Mouse (Mus musculus) spleen, adult 12 weeks (tissue): ENCODE results near the gene Birc7.

Source experiments
- DNase-seq: peaks from one replicate; pipeline ENCODE4 v3.0.0; 2022; ENCODE audit warnings: low spot score

The Birc7 gene

DNA sequence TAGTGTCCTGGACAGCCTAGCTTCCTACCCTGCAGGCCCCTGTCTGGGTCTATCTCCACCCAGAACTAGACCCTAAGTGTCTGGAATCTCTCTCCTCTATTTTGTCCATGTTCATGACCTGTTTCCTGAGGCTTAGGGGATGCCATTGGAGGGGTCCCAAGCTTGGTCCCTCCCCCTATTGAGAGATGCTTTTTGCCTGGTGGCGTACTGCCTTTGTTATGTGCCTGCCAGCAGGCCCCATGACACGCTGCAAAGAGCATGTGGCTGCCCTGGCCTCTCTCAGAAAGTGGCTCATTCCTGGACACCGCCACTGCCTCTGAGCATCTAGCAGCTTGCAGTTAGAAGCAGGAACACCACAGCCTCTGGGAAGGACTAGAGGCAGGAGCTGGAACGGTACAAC lies at the start of gene Birc7:
Gene Birc7, plus strand, starts transcription at position 301 of the 400 bp plus-strand sequence.
- no peak for DNase-seq

DNA sequence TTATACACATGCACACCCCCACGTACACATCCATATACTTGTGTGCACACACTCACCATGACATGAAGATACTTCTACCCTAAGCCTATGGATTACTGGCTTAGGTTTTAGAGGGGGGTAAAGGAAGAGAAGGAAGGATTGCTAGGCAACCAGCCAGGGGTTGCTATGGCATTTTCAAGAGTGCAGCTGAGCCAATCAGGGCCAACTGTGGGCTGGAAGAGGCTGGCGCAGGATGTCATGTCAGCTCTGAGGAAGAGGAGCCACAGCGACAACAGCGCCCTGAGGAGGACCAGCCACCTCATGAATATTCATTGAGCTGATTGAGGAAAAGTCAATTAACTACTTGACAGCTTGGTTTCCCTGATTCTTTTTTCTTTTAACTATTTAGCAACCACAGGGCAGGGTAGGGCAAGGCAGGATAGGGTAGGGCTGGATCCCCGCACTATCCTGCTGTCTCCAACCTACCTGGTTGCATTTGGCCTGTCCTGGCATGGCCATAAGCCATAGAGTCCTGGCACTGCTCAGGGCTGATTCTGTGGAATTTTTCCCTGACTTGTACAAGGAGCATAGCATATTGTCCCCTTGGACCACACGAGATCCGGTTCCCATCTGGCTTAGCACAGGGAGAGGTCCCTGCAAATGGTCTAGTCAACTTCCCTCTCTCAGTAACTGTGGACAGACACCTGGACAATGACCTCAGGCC lies 49.3 kb upstream of the Birc7 start:
- no peak for DNase-seq

DNA sequence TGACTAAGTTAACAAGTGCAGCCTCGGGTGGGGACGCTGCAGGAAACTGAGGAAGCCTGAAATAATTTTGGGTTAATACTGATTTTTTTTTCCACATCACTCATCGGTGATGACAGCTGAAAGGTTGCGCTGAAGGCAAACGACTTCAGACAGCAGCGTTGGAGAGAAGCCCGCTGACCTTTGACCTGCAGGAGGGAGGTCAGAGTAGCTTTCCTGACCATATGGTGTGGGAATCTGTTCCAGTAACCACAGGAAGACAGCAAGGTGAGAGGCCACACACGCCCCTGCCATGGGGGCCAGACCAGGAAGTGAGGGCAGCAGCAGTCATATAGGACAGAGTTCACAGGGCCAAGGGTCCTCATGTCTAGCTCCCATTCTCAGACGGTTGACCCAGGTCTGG lies 47.5 kb upstream of the Birc7 start:
- no peak for DNase-seq

DNA sequence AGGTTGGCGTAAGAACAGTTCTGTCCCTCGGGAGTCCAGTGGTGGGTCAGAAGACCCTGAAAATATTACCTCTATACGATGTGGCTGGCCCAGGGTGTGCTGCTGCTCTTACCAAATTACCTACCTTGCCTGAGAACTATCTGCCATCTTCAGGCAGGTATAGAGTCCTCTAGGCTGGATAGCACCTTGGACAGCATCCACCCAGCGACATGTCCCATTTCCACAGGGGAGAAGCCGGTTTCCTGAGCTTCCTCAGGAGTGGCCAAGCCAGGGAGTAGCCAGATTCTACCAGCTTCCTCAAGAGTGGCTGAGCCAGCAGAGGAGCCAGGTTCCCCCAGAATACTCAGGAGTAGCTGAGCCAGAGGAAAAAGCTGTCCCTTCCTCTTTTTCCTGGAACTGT lies 43.6 kb upstream of the Birc7 start:
- DNase-seq: no peak

DNA sequence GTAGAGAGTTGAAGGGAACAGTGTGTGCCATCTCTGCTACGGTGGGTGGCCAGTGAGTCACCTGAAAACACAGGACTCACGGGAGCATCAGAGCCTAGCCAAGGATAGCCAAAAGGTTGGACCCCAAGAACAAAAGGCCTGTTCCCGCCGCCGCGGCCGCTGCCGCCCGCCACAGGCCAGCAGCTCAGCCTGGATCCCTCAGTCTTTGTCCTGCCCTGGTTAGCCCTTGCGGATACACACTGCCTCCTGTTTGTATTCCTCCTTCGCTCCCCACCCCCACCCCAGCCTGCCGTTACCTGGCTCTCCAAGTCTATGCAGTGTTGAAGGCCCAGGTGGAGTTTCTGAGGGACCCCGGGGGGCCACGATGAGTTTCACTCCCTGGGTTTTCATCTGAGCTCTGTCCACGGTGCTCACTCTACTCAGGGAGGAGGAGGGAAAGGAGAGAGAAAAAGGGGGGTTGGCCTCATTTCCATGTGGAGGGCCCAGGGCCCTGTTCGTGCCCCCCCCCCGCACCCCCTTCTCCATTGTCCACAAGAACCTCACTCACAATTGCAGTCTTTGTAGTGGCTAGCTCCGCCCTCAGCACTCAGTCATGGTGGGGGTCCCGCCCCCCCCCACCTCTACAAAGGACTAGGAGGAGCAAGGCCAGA lies 39.4 kb upstream of the Birc7 start:
- DNase-seq: no peak

DNA sequence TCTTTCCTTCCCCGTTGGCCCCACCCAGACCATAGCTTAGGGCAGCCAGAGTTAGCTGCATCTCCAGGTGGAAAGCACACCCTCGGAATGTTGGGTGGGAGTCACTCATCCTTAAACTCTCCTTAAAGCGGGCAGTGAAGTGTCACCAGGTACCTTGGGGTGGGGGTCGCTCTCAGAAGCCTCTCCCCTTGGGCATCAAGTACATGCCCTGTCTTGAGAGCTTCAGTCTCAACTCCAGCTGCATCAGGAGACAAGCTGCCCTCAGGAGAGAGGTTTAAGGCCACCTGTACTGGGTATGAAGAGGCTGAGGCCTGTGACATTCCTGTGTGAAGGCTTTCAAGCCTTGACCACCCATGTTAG lies 38.9 kb upstream of the Birc7 start:
- DNase-seq: no peak

DNA sequence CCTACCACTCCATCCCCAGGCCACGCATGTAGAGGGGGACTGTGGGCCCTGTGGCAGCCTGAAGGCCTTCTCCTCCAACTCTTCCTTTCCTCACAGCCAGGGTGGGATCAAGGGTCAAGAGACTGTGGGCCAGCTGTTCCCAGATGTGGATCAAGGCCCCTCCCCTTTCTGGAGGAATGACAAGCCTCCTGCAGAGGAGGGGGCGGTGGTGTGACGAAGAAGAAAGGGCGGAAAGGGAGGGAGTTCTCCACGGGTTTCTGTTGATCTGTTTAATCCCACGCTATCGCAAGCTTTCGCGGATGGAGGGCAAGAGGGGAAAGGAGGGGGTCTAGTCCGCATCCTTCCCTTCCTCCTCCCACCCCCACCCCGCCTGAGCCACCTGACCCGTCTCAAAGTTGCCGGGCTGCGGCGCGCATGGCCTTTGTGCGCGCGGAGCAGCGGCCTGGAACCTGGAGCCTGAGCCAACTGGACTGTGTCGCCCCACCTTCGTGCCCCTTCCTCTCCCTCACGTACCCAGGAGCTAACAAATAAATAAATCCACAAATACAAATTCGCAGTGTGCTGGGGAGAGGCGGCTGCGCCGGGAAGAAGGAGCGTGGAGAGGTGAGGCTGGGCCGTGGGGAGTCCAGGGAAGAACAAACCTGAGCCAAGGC lies 38.3 kb upstream of the Birc7 start:
- DNase-seq: no peak

DNA sequence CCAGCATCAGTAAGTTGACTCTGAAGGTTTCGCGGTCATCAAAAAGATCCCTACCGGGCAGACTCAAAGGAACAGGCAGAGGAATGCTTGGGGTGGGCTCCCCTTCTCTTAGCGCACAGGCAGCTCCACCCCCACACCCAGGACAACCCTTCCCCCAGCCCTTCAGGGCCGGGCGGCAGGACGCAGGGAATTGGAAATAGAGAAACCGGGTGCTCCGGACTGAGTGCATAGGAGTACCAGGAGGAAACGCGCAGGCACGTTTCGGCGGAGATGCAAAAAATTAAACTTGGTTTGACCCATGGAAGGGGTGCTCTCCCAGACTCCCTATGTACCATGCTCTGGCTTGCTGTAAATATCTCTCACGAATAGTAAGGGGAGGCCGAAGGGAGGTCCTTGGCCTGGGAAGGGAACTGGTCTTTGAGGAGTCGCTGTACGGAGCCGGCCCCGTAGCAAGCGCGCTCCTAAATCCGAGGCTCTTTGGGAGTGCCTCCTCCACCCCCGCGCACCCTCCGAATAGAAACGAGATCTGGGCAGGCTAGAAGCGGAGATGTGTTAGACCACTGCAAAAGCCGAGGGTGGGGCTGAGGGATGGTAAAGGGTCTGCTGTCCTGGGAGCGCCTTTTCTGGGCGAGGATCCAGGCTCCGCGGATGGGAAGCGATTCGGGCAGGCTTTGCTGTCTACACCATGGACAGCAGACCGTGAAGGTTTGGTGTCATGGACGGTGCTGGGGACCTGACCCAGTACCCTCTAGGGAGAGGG lies 37.6 kb upstream of the Birc7 start:
- DNase-seq: no peak

DNA sequence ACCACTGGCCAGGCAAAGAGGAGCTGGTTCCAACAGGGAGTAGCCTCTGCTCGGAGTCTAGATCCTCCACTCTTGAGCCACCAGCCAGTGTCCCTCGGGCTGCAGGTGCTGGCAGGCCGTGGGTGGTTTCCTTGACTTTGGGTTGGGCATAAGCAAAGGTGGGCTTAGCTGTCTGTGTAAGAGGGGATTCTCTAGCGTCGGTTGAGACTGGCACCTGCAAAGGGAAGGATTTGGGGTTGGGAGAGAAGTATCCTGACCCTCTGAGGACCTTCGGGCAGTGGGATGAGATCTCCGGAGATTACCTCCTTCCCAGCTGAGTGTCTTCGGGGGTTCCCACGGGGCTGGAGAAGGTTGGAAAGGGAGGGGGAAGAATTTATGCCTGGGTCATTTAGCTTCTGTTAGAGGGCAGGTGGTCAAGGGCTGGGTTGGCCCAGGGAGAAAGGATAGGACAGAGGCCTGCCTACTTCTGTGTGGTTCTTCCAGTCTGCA lies 36.9 kb upstream of the Birc7 start:
- DNase-seq: no peak

DNA sequence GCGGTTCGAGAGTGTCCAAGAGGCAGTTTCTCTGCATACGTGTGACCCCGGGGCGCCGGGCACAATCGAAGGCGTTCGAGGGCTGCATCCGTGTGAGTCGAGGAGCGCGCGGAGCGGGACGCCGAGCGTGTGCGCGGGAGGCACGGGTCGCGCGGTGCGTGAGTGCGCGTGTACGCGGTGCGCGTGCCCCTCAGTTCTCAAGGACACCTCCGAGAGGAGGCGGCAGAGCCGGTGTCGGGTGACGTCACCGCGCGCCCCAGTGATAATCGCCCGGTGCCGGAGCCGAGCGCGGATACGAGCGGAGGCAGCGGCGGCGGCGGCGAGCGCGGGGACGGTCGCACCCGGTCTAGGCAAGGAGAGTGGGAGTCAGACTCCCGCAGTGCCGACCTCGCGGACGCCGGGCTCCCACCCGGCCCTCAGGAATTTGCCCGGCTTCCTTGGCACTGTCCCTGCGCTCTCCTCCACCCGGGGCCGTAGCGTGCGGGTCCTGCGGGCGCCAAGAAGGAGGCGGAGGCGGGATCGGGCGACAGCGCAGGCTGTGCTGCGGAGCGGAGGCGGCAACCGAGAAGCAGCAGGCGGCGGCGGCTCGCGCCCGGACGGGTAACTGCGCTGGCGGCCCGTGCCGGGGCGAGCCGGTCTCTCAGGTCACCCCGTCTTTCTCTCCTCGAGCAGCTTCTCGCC lies 35.8 kb upstream of the Birc7 start:
- no peak for DNase-seq

DNA sequence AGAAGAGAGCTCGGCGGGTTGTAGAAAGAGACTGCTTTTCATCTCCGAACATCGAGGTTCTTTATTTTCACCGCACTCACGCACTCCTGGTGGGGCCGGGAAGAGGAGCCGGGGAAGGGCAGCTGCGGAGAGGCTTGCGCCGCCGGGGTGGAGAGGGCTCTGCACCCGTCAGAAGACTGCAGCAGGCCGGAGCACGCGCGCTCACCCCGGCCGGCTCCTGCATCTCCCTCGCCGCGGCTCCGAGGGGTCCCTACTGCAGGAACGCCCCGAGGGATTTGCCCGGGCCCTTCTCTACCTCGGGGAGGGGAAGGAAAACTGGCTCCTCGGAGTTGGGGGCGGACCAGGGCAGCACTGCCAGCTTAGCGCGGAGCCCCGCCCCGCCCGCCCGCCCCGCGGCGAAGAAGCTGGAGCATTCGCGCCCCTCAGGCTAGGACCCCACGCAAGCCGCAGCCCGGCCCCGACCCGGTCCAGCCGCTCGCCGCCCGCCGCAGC lies 35.2 kb upstream of the Birc7 start:
- no peak for DNase-seq

DNA sequence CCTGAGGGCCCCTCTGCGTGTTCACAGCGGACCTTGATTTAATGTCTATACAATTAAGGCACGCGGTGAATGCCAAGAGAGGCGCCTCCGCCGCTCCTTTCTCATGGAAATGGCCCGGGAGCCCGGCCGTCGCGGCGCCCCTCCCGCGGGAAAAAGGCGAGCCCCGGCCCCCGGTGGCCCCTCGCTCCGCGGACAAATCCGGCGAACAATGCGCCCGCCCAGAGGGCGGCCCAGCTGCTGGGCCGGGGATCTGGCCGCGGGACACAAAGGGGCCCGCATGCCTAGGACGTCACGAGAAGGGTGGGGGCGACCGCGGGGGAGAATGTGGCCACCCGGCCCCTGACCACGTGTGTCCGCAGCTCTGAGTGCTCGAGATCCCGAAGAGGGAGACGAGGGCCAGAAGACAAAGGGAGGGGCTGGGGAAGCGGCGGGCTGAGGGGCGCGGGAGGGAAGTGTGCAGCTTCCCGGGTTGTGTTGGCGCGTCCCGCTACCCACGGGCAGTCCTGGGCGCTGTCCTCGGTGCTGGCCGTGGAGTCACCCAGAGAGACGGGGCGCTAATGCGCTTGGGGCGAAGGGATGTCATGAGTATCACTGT lies 34.7 kb upstream of the Birc7 start:
- DNase-seq: no peak

DNA sequence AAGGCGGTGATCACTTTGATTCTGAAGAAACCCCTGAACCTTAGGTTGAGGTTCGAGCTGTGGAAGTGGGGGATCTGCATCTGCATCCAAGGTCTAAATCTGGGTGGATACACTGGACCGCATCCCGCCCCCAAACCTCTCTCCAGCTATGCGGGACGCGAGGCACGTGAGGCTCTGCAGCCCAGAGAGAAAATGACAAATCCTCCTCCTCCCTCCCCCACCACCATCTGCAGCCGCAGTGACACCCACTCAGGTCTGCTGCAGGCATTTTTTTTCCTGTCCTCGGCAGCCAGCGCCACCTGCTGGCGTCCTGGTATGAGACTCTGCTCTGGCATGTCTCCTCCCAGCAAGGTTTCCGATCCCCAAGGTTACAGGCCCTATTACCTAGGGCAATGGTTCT lies 34.1 kb upstream of the Birc7 start:
- DNase-seq: peak; percentile 18

DNA sequence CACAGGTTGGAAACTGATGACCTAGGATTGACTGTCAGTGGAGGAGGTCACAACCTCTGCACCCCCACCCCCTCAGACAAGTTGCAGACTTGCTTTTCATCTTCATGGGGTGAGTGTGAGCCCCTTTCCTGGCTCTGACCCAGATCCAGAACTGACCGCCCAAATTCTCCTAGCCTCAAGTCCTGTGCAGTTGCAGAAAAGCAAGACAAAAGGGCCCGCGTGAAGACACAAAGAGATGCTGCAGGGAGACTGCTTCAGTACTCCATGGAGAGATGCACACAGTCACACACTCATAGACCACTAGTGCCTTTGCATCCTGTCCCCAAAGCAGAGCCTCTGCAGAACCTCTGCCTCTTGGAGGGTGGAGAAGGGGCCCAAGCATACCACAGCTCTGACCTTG lies 33.5 kb upstream of the Birc7 start:
- DNase-seq: no peak

DNA sequence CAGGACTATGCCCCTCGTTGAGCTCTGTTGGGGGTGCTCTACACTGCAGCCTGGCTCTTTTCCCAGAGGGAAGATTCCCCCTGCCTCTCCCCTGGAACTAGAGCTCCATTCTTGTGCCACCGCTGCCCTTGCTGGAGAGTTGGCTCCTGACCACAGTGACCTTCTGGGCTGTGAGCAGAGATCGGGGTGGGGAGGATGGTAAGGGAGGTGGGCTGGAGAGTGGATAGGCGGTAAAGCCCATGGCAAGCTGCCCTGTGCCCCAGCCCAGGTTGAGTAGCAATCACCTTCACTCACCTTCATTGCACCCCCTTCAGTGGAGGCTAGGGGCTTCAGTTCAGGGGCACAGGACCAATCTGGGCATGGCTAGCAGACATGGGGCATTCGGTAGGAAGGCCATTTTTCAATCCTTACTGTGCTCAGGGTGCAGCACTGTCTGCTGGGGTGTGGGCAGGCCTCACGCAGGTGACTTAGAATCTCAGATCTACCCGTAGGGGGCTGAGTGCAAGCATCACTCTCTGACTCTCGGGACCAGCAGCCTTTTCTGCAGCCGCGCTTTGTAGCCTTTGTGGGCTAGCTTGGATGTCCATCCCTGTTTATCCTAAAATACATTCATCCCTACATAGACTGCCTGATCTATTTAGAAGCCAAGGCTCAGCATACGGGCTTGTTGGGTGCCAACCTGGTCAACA lies 32.8 kb upstream of the Birc7 start:
- no peak for DNase-seq

DNA sequence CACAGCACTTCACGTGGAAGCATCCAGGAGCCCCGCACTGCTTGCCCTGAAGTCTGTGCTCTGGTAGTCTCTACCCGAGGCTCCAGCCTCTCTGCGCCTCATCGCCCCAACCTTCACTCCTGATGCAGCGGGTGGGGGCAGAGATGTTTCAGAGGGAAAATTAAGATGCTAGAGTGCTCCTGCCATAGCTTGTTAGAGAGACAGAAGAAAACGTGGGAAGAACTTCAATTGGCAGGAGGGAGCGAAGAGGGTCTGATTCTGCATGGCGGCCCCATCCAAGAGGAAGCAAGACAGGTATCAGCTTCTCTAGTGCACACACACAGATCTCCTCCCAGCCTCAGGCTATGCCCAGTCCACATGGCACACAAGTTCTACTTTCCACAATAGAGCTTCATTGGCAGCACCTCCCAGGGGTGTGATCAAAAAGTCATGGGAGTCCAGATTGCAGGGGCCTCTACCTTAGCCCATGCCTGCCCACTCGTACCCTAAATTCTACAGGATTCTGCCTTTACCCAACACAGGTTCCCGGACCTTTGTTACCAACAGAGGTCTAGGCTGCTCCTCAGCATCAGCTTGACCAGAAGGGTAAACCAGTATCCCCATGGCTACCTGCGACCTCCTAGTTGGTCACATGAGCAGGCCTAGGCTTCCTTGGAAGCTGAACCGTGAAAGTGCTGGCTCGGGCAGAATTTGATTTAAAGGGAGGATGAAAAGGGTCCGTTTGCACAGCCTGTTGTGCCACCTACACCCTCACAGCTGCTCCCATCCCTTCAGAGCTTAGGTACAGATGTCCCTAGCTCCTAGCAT lies 31.8 kb upstream of the Birc7 start:
- DNase-seq: no peak

DNA sequence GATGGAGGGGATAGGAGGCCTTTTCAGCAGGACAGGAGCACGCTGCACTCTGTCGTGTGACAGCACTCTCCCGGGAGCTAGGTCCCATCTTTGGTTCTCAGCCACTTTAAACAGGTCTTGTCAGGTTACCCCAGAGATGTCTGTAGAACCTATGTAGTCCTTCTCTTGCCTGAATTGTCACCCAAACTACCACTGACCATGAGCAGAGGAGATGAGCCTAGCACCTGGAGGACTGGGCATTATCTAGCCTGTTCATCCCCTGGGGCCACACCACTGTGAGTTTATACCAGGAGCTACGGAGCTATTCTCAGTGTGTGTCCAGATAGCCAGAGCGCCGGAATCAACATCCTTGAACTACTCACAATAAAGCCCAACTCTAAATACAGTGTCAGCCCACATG lies 31.0 kb upstream of the Birc7 start:
- DNase-seq: no peak

DNA sequence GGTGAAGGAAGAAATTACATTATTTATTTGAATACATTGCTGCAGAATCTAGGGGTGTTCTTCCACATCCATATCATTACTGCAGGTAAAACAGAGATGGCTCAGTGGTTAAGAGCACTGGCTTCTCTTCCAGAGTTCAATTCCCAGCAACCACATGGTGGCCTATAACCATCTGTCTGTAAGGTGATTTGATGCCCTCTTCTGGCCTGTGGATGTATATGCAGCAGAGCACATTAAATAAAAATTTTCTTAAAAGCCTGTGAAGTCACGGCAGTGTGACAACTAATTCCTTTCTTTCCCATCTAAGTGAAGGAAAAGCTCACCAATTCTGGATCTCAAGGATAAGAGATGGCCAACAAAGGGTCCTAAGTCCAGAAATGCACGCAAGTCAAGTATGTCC lies 26.7 kb upstream of the Birc7 start:
- no peak for DNase-seq

DNA sequence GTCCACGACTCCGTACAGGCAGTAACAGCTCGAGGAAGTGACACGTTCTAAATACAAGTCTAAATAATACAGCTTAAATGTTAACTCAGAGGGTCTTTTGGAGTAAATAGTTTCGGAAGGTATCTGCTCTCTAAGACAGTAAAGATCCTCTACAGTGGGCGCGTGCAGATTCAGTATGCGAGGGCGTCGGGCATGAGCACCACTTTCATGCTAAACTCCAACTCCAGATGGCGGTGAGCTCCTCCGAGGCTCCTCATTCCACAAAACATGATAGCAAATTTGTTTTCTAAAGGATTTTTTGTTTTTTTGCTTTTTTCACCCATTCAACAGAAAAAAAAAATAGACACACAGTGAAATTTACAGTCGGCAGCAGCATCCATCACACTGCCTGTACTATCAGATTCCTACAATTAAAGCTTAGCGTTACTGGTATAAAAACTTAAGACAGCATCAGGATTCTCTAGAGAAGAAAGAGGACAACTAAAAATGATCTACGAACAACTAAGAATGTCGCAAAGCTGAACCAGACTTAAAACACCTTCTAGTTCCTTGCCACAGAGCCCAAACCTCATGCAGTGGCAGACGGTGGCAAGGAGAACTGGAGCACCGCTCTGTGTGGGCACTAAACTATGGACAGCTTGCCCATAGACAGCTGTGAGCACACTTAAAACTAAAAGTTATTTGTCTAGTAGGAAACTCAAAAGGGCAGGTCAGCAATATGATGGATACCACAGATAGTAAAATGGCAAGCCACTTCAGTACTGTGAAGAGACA lies 24.2 kb upstream of the Birc7 start:
- no peak for DNase-seq
